ENCODE assay signal across 1 mouse cellular context in the genomic region with DNA sequence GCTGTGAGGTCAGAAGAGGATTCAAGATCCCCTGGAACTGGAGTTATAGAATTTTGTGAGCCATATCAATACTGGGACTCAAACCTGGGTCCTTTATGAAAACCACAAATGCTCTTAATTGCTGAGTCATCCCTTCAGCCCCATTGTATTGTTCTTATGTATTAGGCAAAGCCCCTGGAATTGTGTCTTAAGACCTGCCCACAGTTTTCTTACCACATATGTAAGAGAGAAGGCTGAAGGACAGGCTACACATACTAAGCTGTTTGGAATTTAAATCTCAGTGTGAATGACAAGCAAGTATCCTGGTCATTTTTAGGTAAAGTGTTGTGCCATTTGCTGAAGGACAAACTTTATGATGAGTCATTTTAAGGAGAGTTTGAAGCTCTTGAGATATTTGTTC.
TF ChIP-seq lines count a peak whose summit lies in the region.

No protein-coding gene starts in this region.

TF ChIP-seq in CH12.LX, 34 proteins besides CTCF, POLR2A, EP300 and RAD21:
- 0 out of 2 replicates have a peak, but pooled peaks have one; percentile 49 for TF ChIP-seq MAFK (IDR thresholded peaks at IDR 0.05; ENCODE audit: insufficient replicate concordance, low read length)
- TF ChIP-seq USF2 (conservative IDR thresholded peaks at IDR 0.05; ENCODE audit: low read depth, low read length): no peak
